Mouse (Mus musculus): ENCODE measurements around the gene Gse1.

The Gse1 gene

GRCm38 (mm10) chr8:120212596-120212995 lies 15.7 kb upstream of the Gse1 start:
- DNase-seq (ENCODE audit: low read depth, low spot score) = no peak

GRCm38 (mm10) chr8:120213229-120213628 lies 15.0 kb upstream of the Gse1 start:
- no peak for DNase-seq (ENCODE audit: low read depth, low spot score)

- no peak for DNase-seq (ENCODE audit: low read depth, low spot score)
Observed at GRCm38 (mm10) chr8:120213939-120214338, 14.3 kb upstream of the Gse1 start.

GRCm38 (mm10) chr8:120215416-120216141 lies 12.7 kb upstream of the Gse1 start:
- DNase-seq (ENCODE audit: low read depth, low spot score) = no peak

GRCm38 (mm10) chr8:120216855-120217830 lies 11.1 kb upstream of the Gse1 start:
- DNase-seq (ENCODE audit: low read depth, low spot score) = no peak

GRCm38 (mm10) chr8:120222548-120222947 lies 5.7 kb upstream of the Gse1 start:
- DNase-seq (ENCODE audit: low read depth, low spot score) = no peak

- DNase-seq (ENCODE audit: low read depth, low spot score) = no peak
Observed at GRCm38 (mm10) chr8:120224521-120225420, 3.5 kb upstream of the Gse1 start.

GRCm38 (mm10) chr8:120225421-120226151 lies 2.7 kb upstream of the Gse1 start:
- DNase-seq (ENCODE audit: low read depth, low spot score) = no peak

- no peak for DNase-seq (ENCODE audit: low read depth, low spot score)
Observed at GRCm38 (mm10) chr8:120226700-120227577, 1.3 kb upstream of the Gse1 start.

GRCm38 (mm10) chr8:120227578-120227876 lies 729 bp upstream of the Gse1 start:
- no peak for DNase-seq (ENCODE audit: low read depth, low spot score)

GRCm38 (mm10) chr8:120228781-120229573 lies 721 bp downstream of the Gse1 start:
- DNase-seq (ENCODE audit: low read depth, low spot score) = no peak

GRCm38 (mm10) chr8:120229574-120229916 lies 1.3 kb downstream of the Gse1 start:
- no peak for DNase-seq (ENCODE audit: low read depth, low spot score)

GRCm38 (mm10) chr8:120230081-120230480 lies 1.8 kb downstream of the Gse1 start:
- DNase-seq (ENCODE audit: low read depth, low spot score) = no peak

GRCm38 (mm10) chr8:120230715-120231614 lies 2.7 kb downstream of the Gse1 start:
- DNase-seq (ENCODE audit: low read depth, low spot score) = no peak

- DNase-seq (ENCODE audit: low read depth, low spot score) = no peak
Observed at GRCm38 (mm10) chr8:120231870-120232269, 3.6 kb downstream of the Gse1 start.

GRCm38 (mm10) chr8:120232398-120232797 lies 4.1 kb downstream of the Gse1 start:
- DNase-seq (ENCODE audit: low read depth, low spot score) = no peak

- DNase-seq (ENCODE audit: low read depth, low spot score) = no peak
Observed at GRCm38 (mm10) chr8:120232913-120233312, 4.7 kb downstream of the Gse1 start.

GRCm38 (mm10) chr8:120234457-120234856 lies 6.2 kb downstream of the Gse1 start:
- no peak for DNase-seq (ENCODE audit: low read depth, low spot score)
